Mouse (Mus musculus) heart, adult 2 months (tissue): ENCODE results near the gene Nxf1.

Experiments used
- CTCF ChIP-seq: fragments of 200-600 bp; IDR thresholded peaks from 2 replicates; pipeline ENCODE4 v1.8.1; 2022; ENCODE audit warnings: antibody characterized with exemption, mild to moderate bottlenecking, moderate library complexity
- EP300 ChIP-seq: fragments of 200-500 bp; IDR thresholded peaks from 2 replicates; pipeline ENCODE4 v1.6.1; 2011; ENCODE audit warnings: low read depth, low read length, control low read depth; ENCODE audit not compliant: insufficient read depth
- POLR2A ChIP-seq: fragments of 200-500 bp; IDR thresholded peaks from 2 replicates; pipeline ENCODE4 v1.6.1; 2011; ENCODE audit warnings: mild to moderate bottlenecking, low read depth, low read length, control low read depth; ENCODE audit not compliant: insufficient read depth

- TF ChIP-seq CTCF (no peak), POLR2A (no peak), EP300 (no peak)
Measured at GRCm38 (mm10) chr19:8726609-8727390, 30.1 kb upstream of the Nxf1 start.
